ENCODE assay signal across 8 mouse cellular contexts in the genomic region with DNA sequence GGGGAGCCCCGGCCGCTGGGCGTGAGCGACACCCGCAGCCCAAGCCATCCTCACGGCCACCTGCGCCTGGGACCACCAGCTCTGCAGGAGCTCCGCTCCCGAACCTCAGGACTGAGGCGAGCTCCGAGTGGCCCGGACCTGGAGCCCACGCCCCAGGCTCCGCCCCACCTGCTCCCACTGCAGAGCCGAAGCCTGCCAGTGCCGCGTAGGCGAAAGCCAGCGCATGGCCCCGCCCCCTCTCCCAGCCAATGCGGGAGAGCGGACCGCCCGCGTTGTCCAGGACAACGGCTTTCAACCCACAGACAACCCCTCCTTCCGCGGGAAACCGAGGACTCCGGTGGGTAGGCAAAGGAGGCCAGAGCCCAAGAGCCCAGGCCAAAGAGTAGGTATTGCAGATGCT. TPM values are rescaled to one million over a fixed set of nuclear protein-coding genes. Genes with fewer than 3 reads are reported as not detected.
DNase-seq lines count a peak whose midpoint lies in the region; ATAC-seq lines count a peak whose summit lies in the region.

No protein-coding gene starts in this region.

- no peak overlapping the region for H3K27ac ChIP-seq in forebrain, embryonic 11.5 days (ENCODE audit: low read depth, low read length)
- peak overlapping the region; percentile 21; the same call in 1 of the 2 replicates for H3K27ac ChIP-seq in heart, embryonic 16.5 days (ENCODE audit: low read length)
- no peak overlapping the region for H3K27ac ChIP-seq in liver, embryonic 13.5 days
- H3K27ac ChIP-seq in stomach, embryonic 15.5 days, result 0 out of 2 replicates have a peak overlapping the region, but pooled peaks have one; percentile 96

- WGBS in forebrain, embryonic 11.5 days, result under 1% methylated on average over 30 of the region's 30 CpGs
- WGBS in heart, embryonic 16.5 days, result under 1% methylated on average over 30 of the region's 30 CpGs
- WGBS in liver, embryonic 13.5 days (ENCODE audit: insufficient replicate concordance), result 2% methylated on average over 30 of the region's 30 CpGs
- 1% methylated on average over 30 of the region's 30 CpGs for WGBS in stomach, embryonic 15.5 days

- DNase-seq in CD4-positive helper T cell, adult 2 months (ENCODE audit: low read depth, low spot score), result peak; percentile 95
- peak; percentile 82 for DNase-seq in brain, embryonic 18.5 days (ENCODE audit: low read depth, low spot score)
- peak; percentile 96 for DNase-seq in forebrain, embryonic 11.5 days (ENCODE audit: low spot score)
- DNase-seq in kidney, postnatal 25 days, result peak; percentile 94 to 97
- DNase-seq in liver, embryonic 13.5 days, result peak; percentile 69
- DNase-seq in neural tube, embryonic 10.5 days (ENCODE audit: extremely low spot score, low spot score), result peak; percentile 88

- peak overlapping the region; percentile 62 for H3K9ac ChIP-seq in forebrain, embryonic 11.5 days (ENCODE audit: low read length)
- peak overlapping the region; percentile 75 for H3K9ac ChIP-seq in heart, embryonic 16.5 days (ENCODE audit: low read length)
- H3K9ac ChIP-seq in liver, embryonic 13.5 days, result peak overlapping the region; percentile 61
- peak overlapping the region; percentile 72 for H3K9ac ChIP-seq in stomach, embryonic 15.5 days

- peak overlapping the region; percentile 69 for H3K4me2 ChIP-seq in forebrain, embryonic 11.5 days (ENCODE audit: low read depth, low read length, severe bottlenecking)
- H3K4me2 ChIP-seq in heart, embryonic 16.5 days (ENCODE audit: low read depth, low read length), result peak overlapping the region; percentile 93
- H3K4me2 ChIP-seq in liver, embryonic 13.5 days, result peak overlapping the region; percentile 76
- peak overlapping the region; percentile 98 for H3K4me2 ChIP-seq in stomach, embryonic 15.5 days

- no peaks in the 10 kb centered on the region for H3K27me3 ChIP-seq in forebrain, embryonic 11.5 days (ENCODE audit: control insufficient read depth, insufficient read depth, low read length)
- no peaks in the 10 kb centered on the region for H3K27me3 ChIP-seq in heart, embryonic 16.5 days (ENCODE audit: control insufficient read depth, insufficient read depth, low read length)
- peaks cover 59% of the 10 kb centered on the region for H3K27me3 ChIP-seq in liver, embryonic 13.5 days
- H3K27me3 ChIP-seq in stomach, embryonic 15.5 days (replicated peaks), result no peaks in the 10 kb centered on the region

- H3K9me3 ChIP-seq in forebrain, embryonic 11.5 days (ENCODE audit: control insufficient read depth, low read length), result no peaks in the 10 kb centered on the region
- H3K9me3 ChIP-seq in heart, embryonic 16.5 days (replicated peaks; ENCODE audit: control insufficient read depth, low read length), result no peaks in the 10 kb centered on the region
- no peaks in the 10 kb centered on the region for H3K9me3 ChIP-seq in liver, embryonic 13.5 days (replicated peaks)
- no peaks in the 10 kb centered on the region for H3K9me3 ChIP-seq in stomach, embryonic 15.5 days

- peaks cover 23% of the 10 kb centered on the region for H3K4me1 ChIP-seq in forebrain, embryonic 11.5 days (replicated peaks; ENCODE audit: control insufficient read depth, insufficient read depth, low read length)
- H3K4me1 ChIP-seq in heart, embryonic 16.5 days (ENCODE audit: control insufficient read depth, insufficient read depth, low read length), result peaks cover 36% of the 10 kb centered on the region
- H3K4me1 ChIP-seq in liver, embryonic 13.5 days (replicated peaks), result peaks cover 48% of the 10 kb centered on the region
- H3K4me1 ChIP-seq in stomach, embryonic 15.5 days, result peaks cover 35% of the 10 kb centered on the region

- peak overlapping the region; percentile 40 for H3K4me3 ChIP-seq in forebrain, embryonic 11.5 days (ENCODE audit: low read depth, low read length)
- H3K4me3 ChIP-seq in heart, embryonic 16.5 days (ENCODE audit: low read length), result peak overlapping the region; percentile 64
- peak overlapping the region; percentile 67 for H3K4me3 ChIP-seq in liver, embryonic 13.5 days (replicated peaks)
- peak overlapping the region; percentile 75 for H3K4me3 ChIP-seq in stomach, embryonic 15.5 days (replicated peaks)

- ATAC-seq in forebrain, embryonic 11.5 days (replicated peaks; ENCODE audit: low FRiP score), result peak; percentile 87
- ATAC-seq in heart, embryonic 16.5 days (replicated peaks; ENCODE audit: extremely low read depth, insufficient read depth, low FRiP score), result peak; percentile 88
- peak; percentile 80 for ATAC-seq in liver, embryonic 13.5 days (ENCODE audit: low read depth)
- peak; percentile 89 for ATAC-seq in stomach, embryonic 15.5 days (ENCODE audit: insufficient read depth, low FRiP score, low read depth)

- H3K36me3 ChIP-seq in forebrain, embryonic 11.5 days (ENCODE audit: control insufficient read depth, insufficient read depth, low read length), result peaks cover 8% of the 10 kb centered on the region; the same call in 1 of the 2 replicates
- H3K36me3 ChIP-seq in heart, embryonic 16.5 days (ENCODE audit: control insufficient read depth, insufficient read depth), result peaks cover 29% of the 10 kb centered on the region
- H3K36me3 ChIP-seq in liver, embryonic 13.5 days, result peaks cover 8% of the 10 kb centered on the region; the same call in 1 of the 2 replicates
- H3K36me3 ChIP-seq in stomach, embryonic 15.5 days, result peaks cover 32% of the 10 kb centered on the region

RNA-seq across cellular contexts. Expression of a gene that starts 2.8 kb away (rescaled TPM):
- polyA plus RNA-seq in forebrain, embryonic 11.5 days (2014; fragmentation: Nextera tagmentation; extraction: Ambion mirVana), result 14.9 and 15.4 TPM in 2 replicates
- 10.3 and 11.5 TPM in 2 replicates for polyA plus RNA-seq in heart, embryonic 16.5 days (2015; fragmentation: Nextera tagmentation; extraction: Ambion mirVana)
- 1.4 and 2.2 TPM in 2 replicates for polyA plus RNA-seq in liver, embryonic 13.5 days (2015; fragmentation: Nextera tagmentation; extraction: Ambion mirVana)
- polyA plus RNA-seq in stomach, embryonic 15.5 days (2015; fragmentation: Nextera tagmentation; extraction: Ambion mirVana), result 12.7 and 13.4 TPM in 2 replicates

RNA-seq across cellular contexts. Expression of a gene that starts 38.1 kb away (rescaled TPM):
- polyA plus RNA-seq in forebrain, embryonic 11.5 days (2014; fragmentation: Nextera tagmentation; extraction: Ambion mirVana), result 168 and 174 TPM in 2 replicates
- 82.6 and 89.5 TPM in 2 replicates for polyA plus RNA-seq in heart, embryonic 16.5 days (2015; fragmentation: Nextera tagmentation; extraction: Ambion mirVana)
- polyA plus RNA-seq in liver, embryonic 13.5 days (2015; fragmentation: Nextera tagmentation; extraction: Ambion mirVana), result 130 and 137 TPM in 2 replicates
- 122 and 135 TPM in 2 replicates for polyA plus RNA-seq in stomach, embryonic 15.5 days (2015; fragmentation: Nextera tagmentation; extraction: Ambion mirVana)

RNA-seq across cellular contexts. Expression of a gene that starts 47.5 kb away (rescaled TPM):
- polyA plus RNA-seq in forebrain, embryonic 11.5 days (2014; fragmentation: Nextera tagmentation; extraction: Ambion mirVana), result 0.15 and 0.27 TPM in 2 replicates
- polyA plus RNA-seq in heart, embryonic 16.5 days (2015; fragmentation: Nextera tagmentation; extraction: Ambion mirVana), result 1.1 TPM in 2 replicates
- polyA plus RNA-seq in liver, embryonic 13.5 days (2015; fragmentation: Nextera tagmentation; extraction: Ambion mirVana), result 1.9 and 2.2 TPM in 2 replicates
- polyA plus RNA-seq in stomach, embryonic 15.5 days (2015; fragmentation: Nextera tagmentation; extraction: Ambion mirVana), result 3.2 TPM in 2 replicates

Comparison
In these comparisons a context has a peak if more than half of its experiments do, and no peak if none do; other contexts are left out.
1. H3K27ac ChIP-seq: peak in heart, embryonic 16.5 days (single experiment) and stomach, embryonic 15.5 days (single experiment); none in forebrain, embryonic 11.5 days (single experiment) and liver, embryonic 13.5 days (single experiment).
2. Peak in every context shown above with its lines, with median percentiles within 50 percentile points of each other: DNase-seq, ATAC-seq, H3K4me2 ChIP-seq, H3K4me3 ChIP-seq and H3K9ac ChIP-seq.